Mouse (Mus musculus) hindbrain, embryonic 11.5 days (tissue): ENCODE measurements around the gene Pts. TPM values are rescaled to one million over a fixed set of nuclear protein-coding genes. Genes with fewer than 3 reads are reported as not detected.

ENCODE experiments used
- ATAC-seq: fragments of 200-750 bp; cut with Nextera tagmentation; 2 replicates; pipeline ENCODE4 v1.8.0; 2017; ENCODE audit warnings: mild to moderate bottlenecking, moderate TSS enrichment, moderate library complexity; ENCODE audit not compliant: low FRiP score
- DNase-seq: peaks from one replicate; pipeline ENCODE4 v3.0.0-alpha.2; 2015; ENCODE audit warnings: low spot score
- H3K27ac ChIP-seq: fragments of 300-500 bp; sonication (generic); 2 replicates; pipeline ENCODE4 v1.5.1; 2014; ENCODE audit warnings: mild to moderate bottlenecking, low read depth, low read length
- H3K27me3 ChIP-seq: fragments of 300-500 bp; sonication (generic); 2 replicates; pipeline ENCODE4 v1.6.1; 2014; ENCODE audit warnings: mild to moderate bottlenecking, low read length, moderate library complexity, mixed read lengths; ENCODE audit not compliant: control insufficient read depth, insufficient read depth
- H3K36me3 ChIP-seq: fragments of 300-500 bp; sonication (generic); 2 replicates; pipeline ENCODE4 v1.6.1; 2014; ENCODE audit warnings: mild to moderate bottlenecking, low read length, moderate library complexity, mixed read lengths; ENCODE audit not compliant: control insufficient read depth, insufficient read depth
- H3K4me1 ChIP-seq: fragments of 300-500 bp; sonication (generic); replicated peaks from 2 replicates; pipeline ENCODE4 v1.6.1; 2014; ENCODE audit warnings: low read length, mixed read lengths; ENCODE audit not compliant: control insufficient read depth, insufficient read depth
- H3K4me2 ChIP-seq: fragments of 300-500 bp; sonication (generic); replicated peaks from 2 replicates; pipeline ENCODE4 v1.6.1; 2014; ENCODE audit warnings: mild to moderate bottlenecking, low read depth, low read length
- H3K4me3 ChIP-seq: fragments of 300-500 bp; sonication (generic); 2 replicates; pipeline ENCODE4 v1.5.1; 2014; ENCODE audit warnings: low read depth, low read length
- H3K9ac ChIP-seq: fragments of 300-500 bp; sonication (generic); 2 replicates; pipeline ENCODE4 v1.6.1; 2014; ENCODE audit warnings: low read depth, low read length
- H3K9me3 ChIP-seq: fragments of 300-500 bp; sonication (generic); 2 replicates; pipeline ENCODE4 v1.6.1; 2016; ENCODE audit warnings: low read length; ENCODE audit not compliant: control insufficient read depth
- WGBS: fragments of 180-500 bp; shearing (Covaris S2); extraction: QIAGEN DNeasy Blood & Tissue Kit; methylation state at CpG from one replicate; pipeline ENCODE4 v1.1.7; 2014; 5-methylcytosine and 5-hydroxymethylcytosine counted together
- polyA plus RNA-seq: library from polyadenylated mRNA; unstranded; fragments of >200 nt; fragmentation: Nextera tagmentation; extraction: Ambion mirVana; gene quantifications from 2 replicates; pipeline ENCODE4 v1.2.1, GENCODE M21; 2014

Gene Pts
- polyA plus RNA-seq, 1 experiment from 2014 or later = 98.2 TPM

DNA sequence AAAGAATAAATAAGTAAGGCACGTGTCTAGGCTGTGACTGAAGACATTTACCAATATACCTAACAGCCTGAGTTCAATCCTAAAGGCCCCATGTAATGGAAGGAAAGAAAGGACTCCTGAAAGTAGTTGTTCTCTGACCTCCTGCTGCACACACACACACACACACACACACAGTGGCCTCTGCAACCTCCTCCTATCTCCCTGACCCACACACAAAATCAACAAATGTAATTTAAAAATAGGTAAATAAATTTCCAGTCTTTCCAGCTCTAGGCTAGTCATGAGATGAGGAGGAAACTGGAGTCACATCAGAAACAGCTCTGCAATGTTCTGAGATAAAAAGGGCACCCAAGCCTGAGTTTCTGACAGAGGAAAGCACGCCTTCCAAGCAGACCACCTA, 34.7 kb downstream of the Pts start:
- H3K9me3 ChIP-seq = no peaks in the 10 kb centered on the region
- 67% methylated on average over 2 of the region's 2 CpGs for WGBS
- H3K4me2 ChIP-seq = no peak overlapping the region
- no peak for ATAC-seq
- H3K4me3 ChIP-seq = no peak overlapping the region
- no peaks in the 10 kb centered on the region for H3K27me3 ChIP-seq
- no peak overlapping the region for H3K9ac ChIP-seq
- no peaks in the 10 kb centered on the region for H3K4me1 ChIP-seq
- no peak for DNase-seq
- H3K27ac ChIP-seq = no peak overlapping the region
- no peaks in the 10 kb centered on the region for H3K36me3 ChIP-seq

DNA sequence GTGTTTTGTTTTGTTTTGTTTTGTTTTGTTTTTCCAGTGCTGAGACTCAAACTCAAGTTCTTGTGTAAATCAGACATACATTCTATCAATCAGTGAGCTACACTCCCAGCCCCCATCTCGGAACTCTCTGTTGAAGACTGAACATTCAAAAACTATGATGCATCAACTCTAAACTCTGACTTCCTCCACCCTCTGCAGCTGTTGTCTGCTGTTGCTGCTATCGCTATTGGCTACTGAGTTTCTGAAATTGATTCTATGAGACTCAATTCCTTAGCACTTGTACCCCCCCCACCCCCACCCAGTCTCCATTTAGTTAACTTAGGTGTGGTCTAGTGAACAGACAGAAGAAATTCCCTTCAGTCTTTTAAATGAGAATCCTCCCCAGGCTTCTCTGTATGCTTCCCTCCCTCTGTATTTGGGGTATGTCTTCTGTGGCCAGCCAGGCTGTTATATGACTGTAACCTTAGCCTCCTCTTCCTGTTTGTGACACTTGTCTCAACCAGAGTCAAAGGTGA, 36.9 kb downstream of the Pts start:
- ATAC-seq (no peak), DNase-seq (no peak)
- no peak overlapping the region for H3K27ac ChIP-seq
- H3K36me3 ChIP-seq = no peaks in the 10 kb centered on the region
- H3K27me3 ChIP-seq = no peaks in the 10 kb centered on the region
- no peak overlapping the region for H3K4me2 ChIP-seq
- no peak overlapping the region for H3K9ac ChIP-seq
- H3K9me3 ChIP-seq = no peaks in the 10 kb centered on the region
- H3K4me3 ChIP-seq = no peak overlapping the region
- no peaks in the 10 kb centered on the region for H3K4me1 ChIP-seq
- 82% methylated on average over 2 of the region's 2 CpGs for WGBS

DNA sequence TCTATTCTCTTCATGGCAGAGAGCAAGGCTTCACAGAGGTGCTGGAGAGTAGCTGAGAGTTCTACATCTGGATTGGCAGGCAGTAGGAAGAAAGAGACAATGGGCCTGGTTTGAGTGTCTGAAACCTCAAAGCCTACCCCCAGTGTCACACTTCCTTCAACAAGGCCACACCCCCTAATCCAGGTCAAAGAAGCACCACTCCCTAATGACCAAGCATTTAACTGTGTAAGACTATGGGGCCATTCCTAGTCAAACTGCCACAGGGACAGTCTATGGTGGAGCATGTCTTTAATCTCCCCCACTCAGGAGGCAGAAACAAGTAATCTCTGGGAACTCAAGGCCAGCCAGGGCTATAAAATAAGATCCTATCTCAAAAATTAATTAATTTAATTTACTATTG, 37.7 kb downstream of the Pts start:
- Histone ChIP-seq H3K27me3 (no peaks in the 10 kb centered on the region), H3K4me1 (no peaks in the 10 kb centered on the region), H3K9me3 (no peaks in the 10 kb centered on the region), H3K27ac (no peak overlapping the region), H3K9ac (no peak overlapping the region), H3K4me2 (no peak overlapping the region), H3K4me3 (no peak overlapping the region), H3K36me3 (no peaks in the 10 kb centered on the region)
- DNase-seq (no peak), ATAC-seq (no peak)

DNA sequence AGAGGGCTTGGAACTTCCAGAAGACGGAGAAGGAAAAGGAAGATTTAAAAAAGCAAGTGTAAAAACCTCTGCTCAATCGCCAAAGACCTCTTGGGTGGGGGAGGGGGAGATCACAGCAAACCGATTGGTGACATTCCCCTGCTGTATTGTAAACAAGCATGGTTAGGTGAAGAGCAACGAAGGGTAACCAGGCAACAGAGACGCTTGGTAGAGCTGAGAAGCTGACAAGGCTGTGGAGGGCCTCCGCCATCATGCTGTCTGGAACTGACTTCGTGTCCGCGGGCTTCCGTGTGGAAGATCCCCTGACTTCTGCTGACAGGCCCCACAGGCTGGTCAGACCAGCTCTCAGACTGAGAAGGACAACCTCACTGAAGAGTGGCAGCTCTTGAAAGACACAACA, 43.0 kb downstream of the Pts start:
- DNase-seq = peak; percentile 39
- ATAC-seq = no peak
- H3K9me3 ChIP-seq = no peaks in the 10 kb centered on the region
- no peak overlapping the region for H3K4me3 ChIP-seq
- WGBS = 10% methylated on average over 10 of the region's 10 CpGs
- 0 out of 2 replicates have a peak overlapping the region, but pooled peaks have one; percentile 3 for H3K9ac ChIP-seq
- no peaks in the 10 kb centered on the region for H3K4me1 ChIP-seq
- no peaks in the 10 kb centered on the region for H3K27me3 ChIP-seq
- H3K36me3 ChIP-seq = no peaks in the 10 kb centered on the region
- no peak overlapping the region for H3K27ac ChIP-seq
- H3K4me2 ChIP-seq = peak overlapping the region; percentile 20

DNA sequence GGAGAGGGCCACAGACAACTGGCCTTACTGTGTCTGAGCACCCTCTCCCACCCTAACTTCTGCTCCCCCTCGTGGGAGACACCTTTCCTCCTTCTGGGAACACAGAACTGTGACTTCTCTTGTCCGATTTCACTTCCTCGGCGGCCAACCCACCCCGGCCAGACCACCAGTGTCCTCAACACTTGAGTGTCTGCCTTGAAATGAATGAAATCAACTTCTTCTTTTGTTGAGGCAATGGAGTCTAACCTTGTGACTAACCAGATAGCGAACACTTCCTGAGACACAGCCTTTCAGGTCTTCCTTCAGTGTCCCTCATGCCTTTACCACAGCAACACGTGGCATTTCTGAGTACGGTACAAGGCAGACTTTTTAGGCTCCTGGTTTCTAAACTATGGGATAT, 45.8 kb downstream of the Pts start:
- Histone ChIP-seq H3K9me3 (no peaks in the 10 kb centered on the region), H3K4me3 (no peak overlapping the region), H3K9ac (no peak overlapping the region), H3K36me3 (no peaks in the 10 kb centered on the region), H3K4me2 (no peak overlapping the region), H3K27me3 (no peaks in the 10 kb centered on the region), H3K27ac (no peak overlapping the region), H3K4me1 (no peaks in the 10 kb centered on the region)
- 89% methylated on average over 8 of the region's 8 CpGs for whole genome bisulfite sequencing
- ATAC-seq = no peak
- no peak for DNase-seq

DNA sequence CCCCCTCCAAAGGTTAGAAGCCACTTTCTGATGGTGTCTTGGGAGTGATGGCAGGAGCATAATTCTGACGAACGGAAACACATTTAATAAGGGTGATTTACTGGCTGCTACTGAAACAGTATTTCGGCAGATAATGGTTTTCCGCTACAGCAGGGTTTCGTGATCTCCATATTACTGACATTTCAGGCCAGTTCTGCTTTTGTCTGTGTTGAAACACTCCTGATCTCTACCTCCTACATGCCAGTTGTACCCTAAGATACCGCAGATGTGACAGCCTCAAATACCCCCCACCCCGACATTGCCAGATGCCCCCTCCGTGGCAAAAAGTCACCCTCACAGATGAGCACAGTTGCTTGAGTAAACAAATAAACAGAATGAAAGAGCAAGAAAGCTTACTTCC, 49.0 kb downstream of the Pts start:
- WGBS = 55% methylated on average over 8 of the region's 8 CpGs
- ATAC-seq (no peak), DNase-seq (no peak)
- Histone ChIP-seq H3K9me3 (no peaks in the 10 kb centered on the region), H3K9ac (no peak overlapping the region), H3K4me3 (no peak overlapping the region), H3K27me3 (no peaks in the 10 kb centered on the region), H3K36me3 (no peaks in the 10 kb centered on the region), H3K4me2 (no peak overlapping the region), H3K27ac (no peak overlapping the region), H3K4me1 (no peaks in the 10 kb centered on the region)

DNA sequence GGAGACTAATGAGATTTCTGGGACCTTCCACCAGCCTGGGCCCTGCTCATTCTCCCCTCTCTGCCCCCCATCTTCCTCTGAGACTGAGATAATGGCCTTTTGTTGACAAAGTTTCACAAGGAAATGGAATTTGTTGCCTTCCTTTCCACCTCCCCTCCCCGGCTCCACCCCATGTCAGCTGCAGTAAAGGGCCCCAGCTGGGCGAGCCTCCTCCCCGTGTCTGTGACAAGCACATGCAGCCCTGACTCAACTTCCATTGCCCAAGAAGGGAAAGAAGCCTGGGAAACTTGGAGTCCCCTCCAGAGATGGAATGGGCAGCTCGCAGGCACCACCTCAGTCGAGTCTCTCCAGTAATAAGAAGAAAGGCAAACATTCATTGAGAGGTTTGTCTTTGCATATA, 49.7 kb downstream of the Pts start:
- no peaks in the 10 kb centered on the region for H3K27me3 ChIP-seq
- H3K36me3 ChIP-seq = no peaks in the 10 kb centered on the region
- H3K9me3 ChIP-seq = no peaks in the 10 kb centered on the region
- no peak overlapping the region for H3K4me2 ChIP-seq
- no peak for DNase-seq
- no peak overlapping the region for H3K9ac ChIP-seq
- H3K27ac ChIP-seq = no peak overlapping the region
- no peak overlapping the region for H3K4me3 ChIP-seq
- no peaks in the 10 kb centered on the region for H3K4me1 ChIP-seq
- 20% methylated on average over 5 of the region's 5 CpGs for WGBS
- ATAC-seq = no peak

DNA sequence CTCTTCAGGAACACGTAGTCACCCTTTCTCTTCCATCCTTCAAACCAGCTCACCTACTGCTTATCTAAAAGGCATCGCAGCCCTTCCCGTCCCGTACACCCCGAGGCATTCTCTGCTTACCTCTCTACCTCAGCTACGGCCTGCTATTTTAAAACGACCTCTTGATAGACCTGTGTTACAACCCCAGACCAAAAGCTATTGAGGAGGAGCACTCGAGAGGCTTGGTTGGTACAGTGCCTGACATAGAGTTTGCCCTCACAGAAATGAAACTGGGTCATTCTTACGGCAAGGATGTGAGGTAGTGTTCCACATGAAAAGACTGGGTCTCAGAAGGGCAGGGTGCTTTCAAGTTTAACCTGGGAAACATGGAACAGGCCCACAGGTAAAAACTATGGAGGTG, 51.3 kb downstream of the Pts start:
- no peaks in the 10 kb centered on the region for H3K9me3 ChIP-seq
- H3K36me3 ChIP-seq = no peaks in the 10 kb centered on the region
- DNase-seq (no peak), ATAC-seq (no peak)
- no peak overlapping the region for H3K4me2 ChIP-seq
- no peaks in the 10 kb centered on the region for H3K4me1 ChIP-seq
- no peak overlapping the region for H3K9ac ChIP-seq
- H3K4me3 ChIP-seq = no peak overlapping the region
- no peak overlapping the region for H3K27ac ChIP-seq
- H3K27me3 ChIP-seq = no peaks in the 10 kb centered on the region
- WGBS = 92% methylated on average over 9 of the region's 9 CpGs

DNA sequence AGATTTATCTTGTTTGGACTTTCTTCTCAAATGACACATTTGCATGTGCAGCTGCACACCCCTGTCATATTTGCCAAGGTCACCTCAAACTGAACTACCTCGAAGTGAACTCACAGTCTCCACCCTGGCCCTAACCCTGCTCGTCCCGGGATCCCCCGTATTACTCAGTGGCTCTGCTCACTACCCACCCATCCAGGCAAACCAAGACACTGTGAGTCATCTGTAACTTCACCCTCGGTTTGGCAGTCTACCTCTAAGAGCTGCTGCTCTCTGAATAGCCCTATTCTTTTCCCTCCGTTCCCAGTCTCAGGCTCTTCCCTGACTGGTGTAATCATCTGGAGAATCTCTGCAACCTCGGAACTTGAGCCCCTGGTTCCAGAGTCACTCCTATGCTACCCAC, 51.9 kb downstream of the Pts start:
- no peak overlapping the region for H3K9ac ChIP-seq
- H3K4me1 ChIP-seq = no peaks in the 10 kb centered on the region
- no peak overlapping the region for H3K27ac ChIP-seq
- H3K27me3 ChIP-seq = no peaks in the 10 kb centered on the region
- no peaks in the 10 kb centered on the region for H3K36me3 ChIP-seq
- H3K4me3 ChIP-seq = no peak overlapping the region
- 75% methylated on average over 7 of the region's 7 CpGs for WGBS
- H3K9me3 ChIP-seq = no peaks in the 10 kb centered on the region
- no peak overlapping the region for H3K4me2 ChIP-seq
- DNase-seq (no peak), ATAC-seq (no peak)
